Mouse (Mus musculus) midbrain, embryonic 15.5 days (tissue): Measurements from ENCODE around the gene Rapgef2. TPM values are rescaled to one million over a fixed set of nuclear protein-coding genes. Genes with fewer than 3 reads are reported as not detected.

Experiments used
- ATAC-seq: fragments of 200-750 bp; cut with Nextera tagmentation; replicated peaks from 2 replicates; pipeline ENCODE4 v1.8.0; 2017; ENCODE audit warnings: moderate TSS enrichment
- H3K27ac ChIP-seq: fragments of 300-500 bp; sonication (generic); 2 replicates; pipeline ENCODE4 v1.5.1; 2015; ENCODE audit warnings: mild to moderate bottlenecking, inconsistent platforms
- H3K27me3 ChIP-seq: fragments of 300-500 bp; sonication (generic); replicated peaks from 2 replicates; pipeline ENCODE4 v1.6.1; 2015; ENCODE audit warnings: inconsistent platforms
- H3K36me3 ChIP-seq: fragments of 300-500 bp; sonication (generic); replicated peaks from 2 replicates; pipeline ENCODE4 v1.6.1; 2015; ENCODE audit warnings: inconsistent platforms
- H3K4me1 ChIP-seq: fragments of 300-500 bp; sonication (generic); 2 replicates; pipeline ENCODE4 v1.6.1; 2015; ENCODE audit warnings: inconsistent platforms
- H3K4me2 ChIP-seq: fragments of 300-500 bp; sonication (generic); 2 replicates; pipeline ENCODE4 v1.6.1; 2015; ENCODE audit warnings: inconsistent platforms, mild to moderate bottlenecking, moderate library complexity
- H3K4me3 ChIP-seq: fragments of 300-500 bp; sonication (generic); 2 replicates; pipeline ENCODE4 v1.5.1; 2015; ENCODE audit warnings: mild to moderate bottlenecking, inconsistent platforms
- H3K9ac ChIP-seq: fragments of 300-500 bp; sonication (generic); 2 replicates; pipeline ENCODE4 v1.6.1; 2015; ENCODE audit warnings: mild to moderate bottlenecking, inconsistent platforms
- H3K9me3 ChIP-seq: fragments of 300-500 bp; sonication (generic); 2 replicates; pipeline ENCODE4 v1.6.1; 2016; ENCODE audit warnings: inconsistent platforms
- WGBS: fragments of 180-500 bp; shearing (Covaris S2); methylation state at CpG from one replicate; pipeline ENCODE4 v1.1.7; 2015; ENCODE audit warnings: mixed read lengths; 5-methylcytosine and 5-hydroxymethylcytosine counted together
- polyA plus RNA-seq: library from polyadenylated mRNA; unstranded; fragments of >200 nt; fragmentation: Nextera tagmentation; extraction: Ambion mirVana; gene quantifications from 2 replicates; pipeline ENCODE4 v1.2.1, GENCODE M21; 2015

The Rapgef2 gene
- polyA plus RNA-seq, 1 experiment from 2014 or later, result 14.4 TPM

DNA sequence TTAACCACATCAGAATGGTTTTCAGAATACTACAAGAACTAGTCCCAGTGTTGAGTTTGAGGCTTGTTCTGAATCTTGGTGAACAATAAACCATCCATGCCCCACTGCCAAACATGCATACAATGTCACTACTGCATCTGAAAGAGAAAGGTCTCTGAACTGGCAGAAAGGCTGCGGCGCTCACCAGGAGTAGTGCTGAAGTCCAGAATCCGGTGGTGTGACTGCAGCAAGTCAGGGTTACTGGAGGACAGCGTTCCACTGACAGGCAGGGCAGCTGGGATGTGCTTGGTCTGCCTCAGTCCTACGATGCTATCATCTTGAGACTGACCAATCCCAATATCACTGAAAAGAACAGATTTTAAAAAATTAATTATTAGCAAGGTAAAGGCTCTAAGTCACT is 197.9 kb downstream of the Rapgef2 start:
- Histone ChIP-seq H3K4me3 (no peak overlapping the region), H3K36me3 (peaks cover 48% of the 10 kb centered on the region), H3K9ac (no peak overlapping the region), H3K4me1 (no peaks in the 10 kb centered on the region), H3K4me2 (no peak overlapping the region), H3K27ac (no peak overlapping the region), H3K9me3 (no peaks in the 10 kb centered on the region), H3K27me3 (no peaks in the 10 kb centered on the region)
- ATAC-seq, result no peak
- WGBS, result 90% methylated on average over 5 of the region's 5 CpGs

DNA sequence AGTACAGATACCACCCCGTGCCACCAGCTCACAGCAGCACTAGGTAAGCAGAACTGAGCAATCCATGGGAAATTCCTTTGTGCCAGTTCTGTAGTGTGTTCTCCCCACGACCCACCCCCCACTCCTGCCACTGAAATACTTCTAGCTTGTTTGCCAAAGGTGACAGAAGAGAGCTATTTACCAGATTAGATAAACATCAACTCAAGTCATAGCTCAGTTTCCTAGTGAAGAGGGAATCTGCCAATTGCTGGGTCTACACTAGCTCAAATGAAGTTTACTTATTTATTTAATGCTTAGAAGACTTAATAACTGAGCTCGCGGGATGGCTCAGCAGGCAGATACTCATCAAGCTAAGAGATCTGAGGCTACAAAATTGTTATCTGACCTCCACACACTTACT is 200.0 kb downstream of the Rapgef2 start:
- no peak for ATAC-seq
- H3K27ac ChIP-seq, result no peak overlapping the region
- H3K4me3 ChIP-seq, result no peak overlapping the region
- H3K4me2 ChIP-seq, result no peak overlapping the region
- no peaks in the 10 kb centered on the region for H3K27me3 ChIP-seq
- no peaks in the 10 kb centered on the region for H3K4me1 ChIP-seq
- H3K9me3 ChIP-seq, result no peaks in the 10 kb centered on the region
- peaks cover 48% of the 10 kb centered on the region for H3K36me3 ChIP-seq
- WGBS, result 85% methylated on average over 4 of the region's 4 CpGs
- H3K9ac ChIP-seq, result no peak overlapping the region

DNA sequence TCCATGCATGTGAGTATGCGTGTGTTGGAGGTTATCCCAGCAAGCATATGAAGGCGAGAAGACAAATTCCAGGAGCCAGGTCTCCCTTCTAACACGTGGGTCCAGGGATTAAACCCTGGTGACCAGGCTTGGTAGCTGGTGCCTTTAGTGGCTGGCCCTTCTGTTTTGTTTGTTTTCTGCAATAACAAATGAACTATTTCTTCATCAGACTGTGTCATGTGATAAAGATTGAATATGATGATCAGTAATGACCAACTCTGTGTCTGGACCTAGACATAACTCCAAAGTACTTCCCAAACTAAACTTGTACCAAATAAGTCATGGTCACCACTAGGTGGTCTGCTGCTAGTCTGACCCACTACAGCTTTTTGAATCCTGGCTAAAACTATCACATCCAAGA is 202.4 kb downstream of the Rapgef2 start:
- H3K27me3 ChIP-seq, result no peaks in the 10 kb centered on the region
- H3K9me3 ChIP-seq, result no peaks in the 10 kb centered on the region
- H3K27ac ChIP-seq, result no peak overlapping the region
- no peaks in the 10 kb centered on the region for H3K4me1 ChIP-seq
- no peak overlapping the region for H3K4me3 ChIP-seq
- 91% methylated on average over 3 of the region's 3 CpGs for WGBS
- no peak for ATAC-seq
- H3K9ac ChIP-seq, result no peak overlapping the region
- H3K4me2 ChIP-seq, result no peak overlapping the region
- H3K36me3 ChIP-seq, result peaks cover 50% of the 10 kb centered on the region

DNA sequence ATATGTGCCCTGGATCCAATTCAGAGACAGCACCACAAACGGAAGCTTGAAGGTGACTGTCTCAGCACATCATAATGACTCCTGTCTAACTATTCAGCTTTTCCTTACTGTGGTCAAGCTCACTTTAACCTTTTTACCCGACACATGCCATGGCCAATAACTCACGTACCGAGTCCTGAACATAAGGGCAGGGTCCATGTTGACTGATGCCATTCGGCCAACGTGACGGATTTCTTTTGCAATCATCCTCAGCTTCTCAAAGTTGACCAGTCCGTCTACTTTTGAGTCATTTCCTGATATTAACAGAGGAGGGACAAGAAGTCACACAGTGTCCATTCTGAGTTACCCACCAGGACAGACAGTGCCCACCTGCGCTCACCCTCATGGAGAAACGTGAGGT is 203.3 kb downstream of the Rapgef2 start:
- 95% methylated on average over 10 of the region's 10 CpGs for WGBS

GRCm38 (mm10) chr3:79079076-79079475 is 207.2 kb downstream of the Rapgef2 start:
- H3K4me3 ChIP-seq, result no peak overlapping the region
- H3K27me3 ChIP-seq, result no peaks in the 10 kb centered on the region
- H3K36me3 ChIP-seq, result peaks cover 37% of the 10 kb centered on the region
- ATAC-seq, result no peak
- H3K9ac ChIP-seq, result no peak overlapping the region
- no peaks in the 10 kb centered on the region for H3K4me1 ChIP-seq
- no peak overlapping the region for H3K4me2 ChIP-seq
- H3K27ac ChIP-seq, result no peak overlapping the region
- 83% methylated on average over 3 of the region's 3 CpGs for WGBS
- no peaks in the 10 kb centered on the region for H3K9me3 ChIP-seq

More for the DNA sequence above, 203.3 kb downstream of the Rapgef2 start:
- Histone ChIP-seq H3K4me2 (no peak overlapping the region), H3K36me3 (peaks cover 51% of the 10 kb centered on the region), H3K9ac (no peak overlapping the region), H3K27ac (no peak overlapping the region), H3K27me3 (no peaks in the 10 kb centered on the region), H3K9me3 (no peaks in the 10 kb centered on the region), H3K4me3 (no peak overlapping the region), H3K4me1 (no peaks in the 10 kb centered on the region)
- no peak for ATAC-seq

- no peak overlapping the region for H3K4me3 ChIP-seq
- no peaks in the 10 kb centered on the region for H3K9me3 ChIP-seq
- no peak for ATAC-seq
- H3K27ac ChIP-seq, result no peak overlapping the region
- 84% methylated on average over 3 of the region's 3 CpGs for WGBS
- no peak overlapping the region for H3K4me2 ChIP-seq
- H3K36me3 ChIP-seq, result peaks cover 16% of the 10 kb centered on the region
- no peaks in the 10 kb centered on the region for H3K27me3 ChIP-seq
- H3K4me1 ChIP-seq, result no peaks in the 10 kb centered on the region
- H3K9ac ChIP-seq, result no peak overlapping the region
These were observed 211.3 kb downstream of the Rapgef2 start for GRCm38 (mm10) chr3:79074970-79075369.

DNA sequence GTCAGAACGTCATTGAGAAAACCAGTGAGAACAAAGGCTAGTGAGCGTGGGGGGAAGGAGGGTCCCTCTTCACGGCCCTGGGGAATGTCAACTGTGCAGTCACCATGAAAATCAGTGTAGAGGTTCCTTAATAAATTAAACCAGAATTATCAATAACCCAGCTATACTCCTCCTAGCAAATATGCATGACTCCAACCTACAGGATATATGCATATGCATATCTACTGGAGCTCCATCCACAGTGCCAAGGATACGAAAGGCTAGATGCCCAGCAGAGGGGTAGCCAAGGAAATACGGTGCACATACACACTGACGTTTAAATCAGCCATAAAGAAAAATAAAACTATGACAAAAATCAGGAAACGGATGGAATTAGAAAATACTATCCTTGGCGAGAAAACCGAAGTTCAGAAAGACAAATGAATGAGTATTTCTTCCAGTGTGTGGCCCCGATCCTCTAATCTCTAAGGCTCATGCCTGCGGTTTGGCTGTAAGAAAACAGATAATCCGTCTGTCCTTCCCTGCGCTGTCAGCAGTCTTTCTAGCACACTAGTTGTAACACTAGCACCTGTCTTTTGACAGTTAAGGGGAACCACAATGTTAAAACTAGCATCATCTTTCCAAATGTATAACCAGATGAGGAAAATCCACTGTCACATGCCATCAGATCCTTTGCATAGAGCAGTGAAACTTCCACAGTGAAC is 212.6 kb downstream of the Rapgef2 start:
- Histone ChIP-seq H3K9ac (no peak overlapping the region), H3K4me3 (no peak overlapping the region), H3K9me3 (no peaks in the 10 kb centered on the region), H3K4me2 (no peak overlapping the region), H3K36me3 (peaks cover 18% of the 10 kb centered on the region), H3K27me3 (no peaks in the 10 kb centered on the region), H3K4me1 (no peaks in the 10 kb centered on the region), H3K27ac (no peak overlapping the region)
- WGBS, result 88% methylated on average over 13 of the region's 13 CpGs
- ATAC-seq, result no peak

GRCm38 (mm10) chr3:79071561-79071960 is 214.8 kb downstream of the Rapgef2 start:
- no peak for ATAC-seq
- H3K9me3 ChIP-seq, result no peaks in the 10 kb centered on the region
- no peaks in the 10 kb centered on the region for H3K4me1 ChIP-seq
- WGBS, result 67% methylated on average over 5 of the region's 7 CpGs
- peaks cover 27% of the 10 kb centered on the region for H3K36me3 ChIP-seq
- no peak overlapping the region for H3K4me2 ChIP-seq
- H3K27me3 ChIP-seq, result no peaks in the 10 kb centered on the region
- no peak overlapping the region for H3K27ac ChIP-seq
- no peak overlapping the region for H3K4me3 ChIP-seq
- no peak overlapping the region for H3K9ac ChIP-seq

DNA sequence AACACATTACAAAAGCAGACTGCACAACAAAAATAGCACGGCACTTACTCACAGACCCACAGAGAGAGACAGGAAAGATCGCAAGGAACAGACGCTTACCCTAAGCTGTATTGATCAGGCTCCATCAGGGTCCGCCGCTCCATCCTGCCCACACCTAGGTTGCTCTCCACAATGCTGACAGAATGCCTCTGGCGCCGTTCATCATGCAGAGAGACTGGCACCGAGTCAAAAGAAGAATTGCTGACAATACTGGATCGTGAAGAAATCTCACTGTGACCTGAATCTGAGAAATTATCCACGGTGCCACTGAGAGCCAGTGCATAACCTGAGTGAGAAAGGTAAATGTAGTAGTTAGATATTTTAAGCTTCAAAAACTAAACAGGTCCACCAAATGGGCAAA is 216.4 kb downstream of the Rapgef2 start:
- no peak for ATAC-seq
- 91% methylated on average over 10 of the region's 10 CpGs for WGBS
- H3K36me3 ChIP-seq, result peaks cover 32% of the 10 kb centered on the region

DNA sequence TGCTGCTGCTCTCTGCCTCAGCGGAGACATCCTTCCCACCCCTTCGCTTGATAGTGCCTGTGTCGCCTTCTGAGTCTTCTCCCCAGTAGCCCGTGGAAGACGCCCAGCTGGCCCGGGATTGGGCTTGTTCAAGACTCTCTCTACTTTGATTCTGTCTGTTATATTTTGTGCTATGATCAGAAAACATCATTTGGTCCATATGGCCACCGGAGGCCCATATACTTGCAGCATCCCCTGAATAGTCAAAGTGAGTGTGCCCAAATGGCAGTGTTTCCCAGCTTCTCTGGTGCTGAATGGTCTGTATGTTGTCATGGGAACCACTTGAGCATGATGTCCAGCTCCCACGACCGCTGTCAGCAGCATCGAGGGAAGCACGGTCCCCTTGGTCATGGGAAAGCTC is 217.3 kb downstream of the Rapgef2 start:
- H3K4me2 ChIP-seq, result no peak overlapping the region
- 83% methylated on average over 11 of the region's 11 CpGs for WGBS
- H3K27me3 ChIP-seq, result no peaks in the 10 kb centered on the region
- no peaks in the 10 kb centered on the region for H3K9me3 ChIP-seq
- no peak overlapping the region for H3K9ac ChIP-seq
- H3K4me1 ChIP-seq, result no peaks in the 10 kb centered on the region
- H3K4me3 ChIP-seq, result no peak overlapping the region
- no peak overlapping the region for H3K27ac ChIP-seq
- no peak for ATAC-seq
- H3K36me3 ChIP-seq, result peaks cover 35% of the 10 kb centered on the region

More for the DNA sequence above, 216.4 kb downstream of the Rapgef2 start:
- Histone ChIP-seq H3K9ac (no peak overlapping the region), H3K4me3 (no peak overlapping the region), H3K9me3 (no peaks in the 10 kb centered on the region), H3K27me3 (no peaks in the 10 kb centered on the region), H3K27ac (no peak overlapping the region), H3K4me1 (no peaks in the 10 kb centered on the region), H3K4me2 (no peak overlapping the region)

GRCm38 (mm10) chr3:79066455-79067055 is 219.8 kb downstream of the Rapgef2 start:
- H3K4me3 ChIP-seq, result no peak overlapping the region
- H3K9me3 ChIP-seq, result no peaks in the 10 kb centered on the region
- peaks cover 33% of the 10 kb centered on the region for H3K36me3 ChIP-seq
- no peak for ATAC-seq
- H3K4me2 ChIP-seq, result no peak overlapping the region
- no peak overlapping the region for H3K27ac ChIP-seq
- WGBS, result 90% methylated on average over 28 of the region's 28 CpGs
- H3K9ac ChIP-seq, result no peak overlapping the region
- no peaks in the 10 kb centered on the region for H3K4me1 ChIP-seq
- no peaks in the 10 kb centered on the region for H3K27me3 ChIP-seq

DNA sequence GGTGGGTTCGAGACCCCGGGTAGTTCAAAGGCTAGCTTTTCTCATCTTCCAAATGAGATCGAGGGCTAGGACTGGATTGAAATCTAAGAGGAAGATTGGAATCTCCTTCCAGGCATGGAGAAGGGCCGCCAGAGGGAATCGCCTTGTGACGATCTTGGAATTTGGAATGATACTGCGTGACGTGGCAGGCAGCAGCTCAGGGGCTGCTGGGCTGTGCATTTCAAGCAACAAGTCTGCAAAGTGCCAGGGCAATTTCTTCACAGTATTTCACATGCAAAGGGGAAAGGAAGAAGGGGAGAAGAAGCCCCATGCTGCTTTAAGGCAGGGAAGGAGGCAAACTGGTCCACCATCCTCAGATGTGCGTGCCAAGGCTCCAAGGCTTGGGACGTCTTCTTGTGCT is 222.2 kb downstream of the Rapgef2 start:
- no peak for ATAC-seq
- peaks cover 29% of the 10 kb centered on the region for H3K36me3 ChIP-seq

DNA sequence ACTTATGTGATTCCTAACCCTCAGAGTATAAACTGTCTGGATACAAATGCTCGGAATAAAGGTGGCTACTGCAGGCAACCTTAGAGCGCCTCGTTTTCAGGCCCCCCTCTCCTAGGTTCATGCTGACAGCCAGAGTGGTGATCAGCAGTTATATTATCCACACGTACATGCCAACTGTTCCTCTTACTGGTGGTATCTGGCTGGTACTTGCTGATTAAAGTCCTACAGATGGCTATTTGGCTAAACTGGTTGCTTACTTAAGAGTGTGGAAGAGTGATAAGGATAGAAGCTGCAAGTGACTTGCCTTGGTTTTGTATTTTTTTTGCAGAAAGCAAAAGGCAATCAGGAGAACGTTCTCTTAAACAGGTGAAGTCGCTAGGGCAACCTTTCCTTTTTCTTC is 224.9 kb downstream of the Rapgef2 start:
- peaks cover 12% of the 10 kb centered on the region for H3K36me3 ChIP-seq
- no peaks in the 10 kb centered on the region for H3K9me3 ChIP-seq
- no peak overlapping the region for H3K9ac ChIP-seq
- WGBS, result 92% methylated on average over 6 of the region's 6 CpGs
- H3K27ac ChIP-seq, result no peak overlapping the region
- no peaks in the 10 kb centered on the region for H3K27me3 ChIP-seq
- ATAC-seq, result no peak
- H3K4me1 ChIP-seq, result no peaks in the 10 kb centered on the region
- H3K4me3 ChIP-seq, result no peak overlapping the region
- no peak overlapping the region for H3K4me2 ChIP-seq

More for the DNA sequence above, 222.2 kb downstream of the Rapgef2 start:
- H3K4me3 ChIP-seq, result no peak overlapping the region
- WGBS, result 90% methylated on average over 10 of the region's 10 CpGs
- H3K27ac ChIP-seq, result no peak overlapping the region
- H3K4me2 ChIP-seq, result no peak overlapping the region
- no peaks in the 10 kb centered on the region for H3K4me1 ChIP-seq
- no peaks in the 10 kb centered on the region for H3K27me3 ChIP-seq
- H3K9ac ChIP-seq, result no peak overlapping the region
- H3K9me3 ChIP-seq, result no peaks in the 10 kb centered on the region
